Mouse (Mus musculus): Measurements from ENCODE around the gene Pias3. TPM values are rescaled to one million over a fixed set of nuclear protein-coding genes. Genes with fewer than 3 reads are reported as not detected.
A peak's percentile ranks its signal among the peaks of the same experiment; 100 is the strongest.

The Pias3 gene
- total and polyA plus RNA-seq, 3 experiments: 5.9 to 21.4 (median 13.1) TPM

DNA sequence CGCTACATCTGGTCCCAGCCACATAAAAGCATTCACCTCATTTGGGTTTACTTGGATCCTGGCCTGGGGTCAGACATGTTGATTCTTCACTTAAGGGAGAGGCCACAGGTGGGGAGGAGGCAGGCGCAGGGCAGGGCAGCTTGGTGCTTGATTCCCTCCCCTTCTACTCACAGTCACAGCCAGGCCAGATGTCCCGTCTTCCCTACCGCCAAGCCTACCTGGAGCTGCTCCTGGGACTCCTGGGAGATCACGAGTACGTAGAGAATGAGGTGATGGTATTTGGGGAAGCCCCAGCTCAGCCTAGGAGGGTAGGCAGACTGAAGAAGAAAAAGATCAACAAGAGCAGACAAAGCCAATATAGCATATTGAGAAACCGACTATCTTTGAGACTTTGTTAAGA lies 10.8 kb downstream of the Pias3 start:
- Histone ChIP-seq H3K9ac (ENCODE audit: insufficient read depth, low read depth) (no peak overlapping the region), H3K27me3 (replicated peaks) (no peaks in the 10 kb centered on the region)

DNA sequence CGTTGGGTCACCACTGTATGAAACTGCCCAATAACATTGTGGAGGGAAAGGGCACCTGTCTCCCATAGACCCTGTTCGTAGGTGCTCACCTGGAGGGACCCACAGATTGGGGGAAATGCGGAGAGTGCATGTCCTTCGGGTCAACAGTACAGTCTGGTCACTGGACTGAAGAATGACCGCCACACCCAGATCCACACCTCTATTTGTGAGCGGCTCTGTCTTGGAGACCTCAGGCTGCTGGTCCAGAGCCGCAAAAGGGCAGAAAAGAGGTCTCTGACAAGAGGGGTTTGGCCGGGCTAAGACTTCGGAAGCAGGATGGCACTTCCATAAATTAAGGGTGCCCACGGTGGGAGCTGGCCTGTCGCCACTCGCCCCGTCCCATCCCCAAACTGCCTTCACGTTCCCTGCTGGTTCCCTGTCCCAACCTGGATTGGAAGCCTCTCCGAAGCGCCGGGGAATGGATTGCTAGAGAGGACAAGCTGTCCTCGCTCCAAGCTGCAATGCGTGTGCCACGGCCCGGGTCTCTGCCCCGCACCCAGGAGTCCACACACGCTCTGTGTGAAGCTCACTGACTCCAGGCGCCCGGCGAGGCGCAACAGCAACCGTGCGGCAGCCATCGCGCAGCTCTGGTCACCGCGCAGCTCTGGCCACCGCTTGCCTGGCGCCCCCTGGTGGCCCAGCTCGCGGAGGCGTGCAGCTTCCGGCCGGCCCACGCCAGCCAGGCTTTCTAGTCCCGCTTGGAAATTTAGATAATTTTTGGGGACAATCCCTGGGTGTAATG lies 11.9 kb downstream of the Pias3 start, which contains the start of gene Nudt17:
TSS of gene Nudt17 (minus strand) at position 660 of the 781 bp plus-strand sequence.
- H3K9ac ChIP-seq (ENCODE audit: insufficient read depth, low read depth): peak within 1 kb of the TSS; percentile 15
- H3K4me3 ChIP-seq (replicated peaks in 1 of 3; ENCODE audit: low read depth in 2 of 3, low read length in 2 of 3, poor library complexity in 1 of 3): no peak within 1 kb of the TSS
- no peaks in the 10 kb centered on the region for H3K27me3 ChIP-seq (replicated peaks)
- peak within 1 kb of the TSS; percentile 53 for H3K4me2 ChIP-seq (ENCODE audit: insufficient read depth, low read depth, poor library complexity, severe bottlenecking)
- peaks cover 55 to 83% of the 10 kb centered on the region in 2 experiments for H3K36me3 ChIP-seq (replicated peaks in 1 of 2; ENCODE audit: control insufficient read depth in 1 of 2, insufficient read depth in 1 of 2, low read length in 1 of 2)
- dilution Hi-C loops (cut with MboI; ENCODE audit: extremely low pct_ligation_motif_present, extremely low pct_unique_long_range_greater_than_20kb, low sequenced_read_pairs): no loop called here
- H3K79me2 ChIP-seq (replicated peaks; ENCODE audit: control insufficient read depth, extremely low read depth, insufficient read depth, poor library complexity, severe bottlenecking): no peaks in the 10 kb centered on the region
- DNase-seq (ENCODE audit: extremely low read depth): peak; percentile 44
- no peak within 1 kb of the TSS for H3K27ac ChIP-seq (ENCODE audit: insufficient read depth, low read depth)
- peaks cover 3 to 8% of the 10 kb centered on the region in 2 experiments; a peak in 2 of 4 replicates for H3K4me1 ChIP-seq (ENCODE audit: control insufficient read depth in 1 of 2, insufficient read depth in 2 of 2)
- in situ Hi-C loops (cut with MboI; ENCODE audit: low pct_ligation_motif_present, low pct_unique_long_range_greater_than_20kb, low sequenced_read_pairs): loop anchor here (5.0 kb wide), 1 partner anchor 46 kb away; no protein-coding TSS in a partner anchor
- H3K9me3 ChIP-seq (replicated peaks; ENCODE audit: low read length): peaks cover 10% of the 10 kb centered on the region
- TF ChIP-seq EP300 (IDR thresholded peaks at IDR 0.05; ENCODE audit: low read length): no peak
- TF ChIP-seq GABPA (IDR thresholded peaks at IDR 0.05; ENCODE audit: insufficient replicate concordance, low read depth, low read length): no peak
- TF ChIP-seq JUN (IDR thresholded peaks at IDR 0.05; ENCODE audit: insufficient read depth, low read depth, low read length): no peak
- TF ChIP-seq PAX5 (IDR thresholded peaks at IDR 0.05; ENCODE audit: low read length): no peak
- peak; percentile 67 for TF ChIP-seq ELF1 (IDR thresholded peaks at IDR 0.05; ENCODE audit: low read depth, low read length)
- TF ChIP-seq E2F4 (IDR thresholded peaks at IDR 0.05; ENCODE audit: insufficient replicate concordance, low read depth, low read length): no peak
- TF ChIP-seq CHD2 (IDR thresholded peaks at IDR 0.05; ENCODE audit: low read length): no peak
- TF ChIP-seq KAT2A (IDR thresholded peaks at IDR 0.05; ENCODE audit: insufficient replicate concordance, low read length): no peak
- TF ChIP-seq ZNF384 (IDR thresholded peaks at IDR 0.05; ENCODE audit: low read depth, low read length): no peak
- TF ChIP-seq IRF4 (IDR thresholded peaks at IDR 0.05; ENCODE audit: low read depth, low read length): peak; percentile 52; the same call in 1 of the 2 replicates
- TF ChIP-seq SIN3A (IDR thresholded peaks at IDR 0.05; ENCODE audit: low read length): 0 out of 2 replicates have a peak, but pooled peaks have one; percentile 14
- no peak for TF ChIP-seq USF2 (conservative IDR thresholded peaks at IDR 0.05; ENCODE audit: low read depth, low read length)
- no peak for TF ChIP-seq JUND (conservative IDR thresholded peaks at IDR 0.05; ENCODE audit: low read depth, low read length)
- peak; percentile 70 for TF ChIP-seq RAD21 (IDR thresholded peaks at IDR 0.05; ENCODE audit: low read depth, low read length)
- 0 out of 2 replicates have a peak, but pooled peaks have one; percentile 20 for TF ChIP-seq MYC (IDR thresholded peaks at IDR 0.05; ENCODE audit: low read depth, low read length)
- no peak; the same call in 1 of the 2 replicates for TF ChIP-seq MAX (IDR thresholded peaks at IDR 0.05; ENCODE audit: low read length)
- TF ChIP-seq CHD1 (IDR thresholded peaks at IDR 0.05; ENCODE audit: low read depth, low read length): no peak
- no peak for TF ChIP-seq MXI1 (IDR thresholded peaks at IDR 0.05; ENCODE audit: low read depth, low read length)
- no peak for TF ChIP-seq MAFK (IDR thresholded peaks at IDR 0.05; ENCODE audit: insufficient replicate concordance, low read length)
- TF ChIP-seq POLR2AphosphoS2 (IDR thresholded peaks at IDR 0.05; ENCODE audit: low read depth, low read length): no peak
- peak; percentile 20 to 91; a peak in 3 of 4 replicates for TF ChIP-seq CTCF (conservative IDR thresholded peaks at IDR 0.05 in 1 of 2, IDR thresholded peaks at IDR 0.05 in 1 of 2; ENCODE audit: low read depth in 2 of 2, low read length in 2 of 2)
- peak; percentile 92 for TF ChIP-seq SMC3 (IDR thresholded peaks at IDR 0.05; ENCODE audit: low read depth, low read length)
- TF ChIP-seq HCFC1 (IDR thresholded peaks at IDR 0.05; ENCODE audit: low read depth, low read length): peak; percentile 21; the same call in 1 of the 2 replicates
- TF ChIP-seq NELFE (IDR thresholded peaks at IDR 0.05; ENCODE audit: low read depth, low read length): no peak
- TF ChIP-seq BHLHE40 (IDR thresholded peaks at IDR 0.05; ENCODE audit: low read depth, low read length): peak; percentile 35; the same call in 1 of the 2 replicates
- no peak for TF ChIP-seq RCOR1 (conservative IDR thresholded peaks at IDR 0.05; ENCODE audit: low read depth, low read length)
- no peak for TF ChIP-seq TCF12 (IDR thresholded peaks at IDR 0.05; ENCODE audit: low read depth, low read length)
- no peak for TF ChIP-seq USF1 (IDR thresholded peaks at IDR 0.05; ENCODE audit: low read depth, low read length)
- TF ChIP-seq POLR2A (IDR thresholded peaks at IDR 0.05; ENCODE audit: low read depth, low read length): 0 out of 2 replicates have a peak, but pooled peaks have one; percentile 8

More for the DNA sequence above, 10.8 kb downstream of the Pias3 start:
- peaks cover 12% of the 10 kb centered on the region for H3K9me3 ChIP-seq (replicated peaks; ENCODE audit: low read length)
- H3K79me2 ChIP-seq (replicated peaks; ENCODE audit: control insufficient read depth, extremely low read depth, insufficient read depth, poor library complexity, severe bottlenecking): no peaks in the 10 kb centered on the region
- no peak overlapping the region for H3K4me3 ChIP-seq (replicated peaks in 1 of 3; ENCODE audit: low read depth in 2 of 3, low read length in 2 of 3, poor library complexity in 1 of 3)
- peaks cover 3 to 8% of the 10 kb centered on the region in 2 experiments; a peak in 2 of 4 replicates for H3K4me1 ChIP-seq (ENCODE audit: control insufficient read depth in 1 of 2, insufficient read depth in 2 of 2)
- dilution Hi-C loops (cut with MboI; ENCODE audit: extremely low pct_ligation_motif_present, extremely low pct_unique_long_range_greater_than_20kb, low sequenced_read_pairs) (no loop called here), in situ Hi-C loops (cut with MboI; ENCODE audit: low pct_ligation_motif_present, low pct_unique_long_range_greater_than_20kb, low sequenced_read_pairs) (loop anchor here (5.0 kb wide), 1 partner anchor 45 kb away; no protein-coding TSS in a partner anchor)
- H3K27ac ChIP-seq (ENCODE audit: insufficient read depth, low read depth): no peak overlapping the region
- TF ChIP-seq CTCF (conservative IDR thresholded peaks at IDR 0.05 in 1 of 2, IDR thresholded peaks at IDR 0.05 in 1 of 2; ENCODE audit: low read depth in 2 of 2, low read length in 2 of 2) (no peak), HCFC1 (IDR thresholded peaks at IDR 0.05; ENCODE audit: low read depth, low read length) (no peak), GABPA (IDR thresholded peaks at IDR 0.05; ENCODE audit: insufficient replicate concordance, low read depth, low read length) (no peak), RAD21 (IDR thresholded peaks at IDR 0.05; ENCODE audit: low read depth, low read length) (no peak), USF1 (IDR thresholded peaks at IDR 0.05; ENCODE audit: low read depth, low read length) (no peak), JUND (conservative IDR thresholded peaks at IDR 0.05; ENCODE audit: low read depth, low read length) (no peak)
- no peak for DNase-seq (ENCODE audit: extremely low read depth)
- H3K36me3 ChIP-seq (replicated peaks in 1 of 2; ENCODE audit: control insufficient read depth in 1 of 2, insufficient read depth in 1 of 2, low read length in 1 of 2): peaks cover 52 to 80% of the 10 kb centered on the region in 2 experiments
- no peak overlapping the region for H3K4me2 ChIP-seq (ENCODE audit: insufficient read depth, low read depth, poor library complexity, severe bottlenecking)
